Mouse (Mus musculus): ENCODE measurements around the gene Akap2.

DNA sequence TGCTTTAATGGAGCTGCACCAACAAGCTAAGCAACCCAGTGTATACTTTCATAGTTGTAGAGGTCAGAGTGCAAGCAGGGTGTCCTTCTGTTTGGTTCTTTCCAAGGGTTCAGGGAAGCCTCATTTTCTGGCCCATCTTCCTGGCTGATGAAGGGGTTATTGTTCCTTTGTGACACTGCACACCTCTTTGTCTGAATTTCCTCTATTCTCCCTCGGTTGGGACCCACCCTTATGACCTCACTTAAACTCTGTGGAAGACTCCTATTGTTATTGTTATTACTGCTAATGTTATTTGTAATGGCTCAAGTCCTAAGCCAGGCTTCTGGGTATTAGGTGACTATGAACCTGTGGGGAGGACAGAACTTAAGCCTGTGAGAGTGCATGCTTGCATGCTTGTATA lies 124.5 kb downstream of the Akap2 start:
- TF ChIP-seq CTCF (IDR thresholded peaks at IDR 0.05; ENCODE audit: low read depth, low read length) (no peak), TAL1 (conservative IDR thresholded peaks at IDR 0.05; ENCODE audit: low read depth, low read length) (no peak)
